Mouse (Mus musculus) liver, embryonic 14.5 days (tissue): ENCODE measurements around the gene Trim37. TPM values are rescaled to one million over a fixed set of nuclear protein-coding genes. Genes with fewer than 3 reads are reported as not detected.

Source experiments
- ATAC-seq: fragments of 200-750 bp; cut with Nextera tagmentation; 2 replicates; pipeline ENCODE4 v1.8.0; 2017; ENCODE audit warnings: moderate number of reproducible peaks, mild to moderate bottlenecking, moderate library complexity; ENCODE audit not compliant: insufficient read depth
- DNase-seq, 3 experiments: peaks; one replicate each; pipeline ENCODE4 v3.0.0-alpha.2; 2012 to 2013; ENCODE audit warnings: low read depth in 3 of 3, low spot score in 3 of 3
- H3K27ac ChIP-seq: fragments of 300-500 bp; sonication (generic); 2 replicates; pipeline ENCODE4 v1.5.1; 2014; ENCODE audit warnings: moderate library complexity, mild to moderate bottlenecking, control low read depth, inconsistent platforms
- H3K27me3 ChIP-seq: fragments of 300-500 bp; sonication (generic); 2 replicates; pipeline ENCODE4 v1.6.1; 2014; ENCODE audit warnings: mild to moderate bottlenecking, low read length, moderate library complexity; ENCODE audit not compliant: control insufficient read depth, insufficient read depth
- H3K36me3 ChIP-seq: fragments of 300-500 bp; sonication (generic); replicated peaks from 2 replicates; pipeline ENCODE4 v1.6.1; 2014; ENCODE audit warnings: low read depth; ENCODE audit not compliant: control insufficient read depth, insufficient read depth
- H3K4me1 ChIP-seq, 2 experiments: fragments of 200-500 bp in 1 of 2; fragments of 300-500 bp in 1 of 2; sonication (generic) in 1 of 2; replicated peaks; 2 replicates each; pipeline ENCODE4 v1.6.1; 2012 to 2014; ENCODE audit warnings: antibody characterized with exemption in 1 of 2, inconsistent platforms in 1 of 2, low read length in 1 of 2; ENCODE audit not compliant: control insufficient read depth in 2 of 2, insufficient read depth in 2 of 2
- H3K4me2 ChIP-seq: fragments of 300-500 bp; sonication (generic); 2 replicates; pipeline ENCODE4 v1.6.1; 2014; ENCODE audit warnings: low read depth, mild to moderate bottlenecking, control low read depth, moderate library complexity
- H3K4me3 ChIP-seq, 2 experiments: fragments of 200-500 bp in 1 of 2; fragments of 300-500 bp in 1 of 2; sonication (generic) in 1 of 2; 2 replicates each; pipeline ENCODE4 v1.5.1; 2012 to 2014; ENCODE audit warnings: low read depth in 2 of 2, low read length in 2 of 2, mild to moderate bottlenecking in 2 of 2, control low read depth in 1 of 2, inconsistent platforms in 1 of 2, moderate library complexity in 1 of 2; ENCODE audit not compliant: insufficient read depth in 1 of 2
- H3K9ac ChIP-seq: fragments of 300-500 bp; sonication (generic); replicated peaks from 2 replicates; pipeline ENCODE4 v1.6.1; 2014; ENCODE audit warnings: mild to moderate bottlenecking, control low read depth, moderate library complexity
- H3K9me3 ChIP-seq: fragments of 300-500 bp; sonication (generic); 2 replicates; pipeline ENCODE4 v1.6.1; 2016; ENCODE audit warnings: low read length, mixed read lengths; ENCODE audit not compliant: control insufficient read depth
- CTCF ChIP-seq: IDR thresholded peaks from 2 replicates; pipeline ENCODE4 v1.5.1; 2016; ENCODE audit warnings: antibody characterized with exemption, low read depth, control low read depth
- EP300 ChIP-seq: IDR thresholded peaks from 2 replicates; pipeline ENCODE4 v1.6.1; 2016; ENCODE audit warnings: antibody characterized with exemption, low read depth
- WGBS: fragments of 180-500 bp; shearing (Covaris S2); extraction: QIAGEN DNeasy Blood & Tissue Kit; methylation state at CpG from one replicate; pipeline ENCODE4 v1.1.7; 2014; ENCODE audit not compliant: insufficient replicate concordance; 5-methylcytosine and 5-hydroxymethylcytosine counted together
- polyA plus RNA-seq, 2 experiments: library from polyadenylated mRNA; depleted of rRNA in 1 of 2; stranded (reverse) in 1 of 2; unstranded in 1 of 2; fragments of >200 nt; fragmentation: Nextera tagmentation in 1 of 2; extraction: Ambion mirVana in 1 of 2; gene quantifications; 2 replicates each; pipeline versions ENCODE4 v1.2.1 to v1.2.3; 2012 to 2014

Gene Trim37
- polyA plus RNA-seq, 2 experiments, result 7.9 to 21.1 TPM

GRCm38 (mm10) chr11:87222686-87223085, 95.8 kb downstream of the Trim37 start:
- Histone ChIP-seq H3K4me1 (no peaks in the 10 kb centered on the region), H3K27me3 (no peaks in the 10 kb centered on the region), H3K4me2 (no peak overlapping the region), H3K27ac (no peak overlapping the region), H3K9me3 (no peaks in the 10 kb centered on the region), H3K9ac (no peak overlapping the region), H3K36me3 (peaks cover 13% of the 10 kb centered on the region), H3K4me3 (no peak overlapping the region)
- ATAC-seq, result no peak
- DNase-seq, result no peak
- no peak for TF ChIP-seq EP300
- no peak for TF ChIP-seq CTCF
- 77% methylated on average over 3 of the region's 3 CpGs for WGBS

- no peak overlapping the region for H3K4me2 ChIP-seq
- TF ChIP-seq EP300 (no peak), CTCF (no peak)
- no peaks in the 10 kb centered on the region for H3K4me1 ChIP-seq
- H3K27ac ChIP-seq, result no peak overlapping the region
- no peak for DNase-seq
- 0 out of 2 replicates have a peak, but pooled peaks cover 2% of the 10 kb centered on the region for H3K36me3 ChIP-seq
- no peaks in the 10 kb centered on the region for H3K9me3 ChIP-seq
- no peak overlapping the region for H3K9ac ChIP-seq
- no peaks in the 10 kb centered on the region for H3K27me3 ChIP-seq
- H3K4me3 ChIP-seq, result no peak overlapping the region
- ATAC-seq, result no peak
- WGBS, result 75% methylated on average over 5 of the region's 5 CpGs
These were observed 100.2 kb downstream of the Trim37 start for GRCm38 (mm10) chr11:87227056-87227455.

- H3K9me3 ChIP-seq, result no peaks in the 10 kb centered on the region
- no peak for DNase-seq
- no peak overlapping the region for H3K4me2 ChIP-seq
- WGBS, result 78% methylated on average over 5 of the region's 5 CpGs
- H3K27me3 ChIP-seq, result no peaks in the 10 kb centered on the region
- TF ChIP-seq EP300 (no peak), CTCF (no peak)
- no peaks in the 10 kb centered on the region for H3K4me1 ChIP-seq
- H3K9ac ChIP-seq, result no peak overlapping the region
- H3K4me3 ChIP-seq, result no peak overlapping the region
- H3K36me3 ChIP-seq, result peaks cover 2% of the 10 kb centered on the region; the same call in 1 of the 2 replicates
- ATAC-seq, result no peak
- H3K27ac ChIP-seq, result no peak overlapping the region
These were observed 106.5 kb downstream of the Trim37 start for GRCm38 (mm10) chr11:87233377-87233776.

- no peak for TF ChIP-seq EP300
- no peak for TF ChIP-seq CTCF
- WGBS, result 76% methylated on average over 12 of the region's 12 CpGs
These were observed 108.0 kb downstream of the Trim37 start for GRCm38 (mm10) chr11:87234743-87235485.

GRCm38 (mm10) chr11:87235486-87235872, 108.6 kb downstream of the Trim37 start:
- Histone ChIP-seq H3K36me3 (peaks cover 2% of the 10 kb centered on the region; the same call in 1 of the 2 replicates), H3K9ac (no peak overlapping the region), H3K4me1 (no peaks in the 10 kb centered on the region), H3K4me3 (no peak overlapping the region), H3K27ac (no peak overlapping the region), H3K27me3 (no peaks in the 10 kb centered on the region), H3K4me2 (no peak overlapping the region), H3K9me3 (no peaks in the 10 kb centered on the region)
- DNase-seq (no peak), ATAC-seq (no peak)
- WGBS, result 47% methylated on average over 5 of the region's 5 CpGs
- TF ChIP-seq EP300, result no peak
- no peak for TF ChIP-seq CTCF

More at GRCm38 (mm10) chr11:87234743-87235485, 108.0 kb downstream of the Trim37 start:
- peaks cover 2% of the 10 kb centered on the region; the same call in 1 of the 2 replicates for H3K36me3 ChIP-seq
- no peaks in the 10 kb centered on the region for H3K27me3 ChIP-seq
- H3K9me3 ChIP-seq, result no peaks in the 10 kb centered on the region
- H3K27ac ChIP-seq, result no peak overlapping the region
- H3K9ac ChIP-seq, result no peak overlapping the region
- ATAC-seq (no peak), DNase-seq (no peak)
- no peak overlapping the region for H3K4me2 ChIP-seq
- no peak overlapping the region for H3K4me3 ChIP-seq
- H3K4me1 ChIP-seq, result no peaks in the 10 kb centered on the region
